Mouse (Mus musculus): ENCODE results near the gene Kmt2a. TPM values are rescaled to one million over a fixed set of nuclear protein-coding genes. Genes with fewer than 3 reads are reported as not detected.

Gene Kmt2a
- polyA plus RNA-seq, 1 experiment, result 5.6 TPM

DNA sequence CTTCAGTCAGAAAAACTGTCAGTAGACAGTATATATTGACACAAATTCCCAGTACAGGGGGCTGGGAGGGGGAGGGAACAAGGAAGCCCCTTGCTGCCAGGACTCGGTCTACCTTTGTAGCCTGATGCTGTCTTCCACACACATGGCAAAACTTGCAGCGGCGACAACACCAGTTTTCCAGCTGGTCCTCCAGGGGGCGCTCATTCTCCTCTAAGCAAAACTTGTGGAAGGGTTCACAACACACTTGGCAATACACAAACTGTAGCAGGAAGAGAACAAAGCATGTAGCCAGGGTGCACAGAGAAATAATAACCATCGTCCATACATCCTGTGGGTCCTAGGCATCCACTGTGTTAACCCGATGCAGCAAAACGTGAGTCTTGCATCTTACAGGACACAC is 44.7 kb downstream of the Kmt2a start:
- TF ChIP-seq CTCF (IDR thresholded peaks at IDR 0.05; ENCODE audit: control insufficient read depth, insufficient read depth, insufficient read length) (peak; percentile 25), MYOD1 (IDR thresholded peaks at IDR 0.05; ENCODE audit: control insufficient read depth, insufficient read length, low read depth) (no peak)
- no peaks in the 10 kb centered on the region for H3K79me2 ChIP-seq (ENCODE audit: control insufficient read depth, insufficient read depth)
- peaks cover 66% of the 10 kb centered on the region for H3K36me3 ChIP-seq (ENCODE audit: control insufficient read depth, insufficient read depth)
- H3ac ChIP-seq (ENCODE audit: control insufficient read depth, insufficient read length, low read depth), result no peak overlapping the region
- H3K79me3 ChIP-seq (ENCODE audit: low read depth), result no peaks in the 10 kb centered on the region
- no peaks in the 10 kb centered on the region for H3K27me3 ChIP-seq (ENCODE audit: control insufficient read depth, insufficient read depth, insufficient read length)
- H3K4me3 ChIP-seq (ENCODE audit: insufficient read depth, poor library complexity, severe bottlenecking), result no peak overlapping the region

DNA sequence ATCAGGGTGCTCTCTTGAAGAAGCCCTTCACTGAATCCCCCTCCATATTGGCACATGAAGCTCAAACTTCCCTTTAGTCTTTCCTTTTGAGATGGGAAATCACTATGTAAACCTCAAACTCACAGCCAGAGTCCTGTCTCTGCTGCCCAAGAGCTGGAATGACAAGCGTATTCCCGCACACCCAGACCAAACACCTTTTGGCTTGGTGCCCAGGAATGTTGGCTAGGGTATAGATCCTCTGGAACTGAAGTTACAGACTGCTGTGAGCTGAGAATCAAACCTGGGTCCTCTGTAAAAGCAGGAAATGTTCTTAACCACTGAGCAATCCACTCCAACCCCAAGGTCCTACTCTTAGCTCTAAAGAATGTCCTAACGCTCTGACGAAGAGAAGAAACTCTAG is 48.7 kb downstream of the Kmt2a start:
- Histone ChIP-seq H3K27me3 (ENCODE audit: control insufficient read depth, insufficient read depth, insufficient read length) (no peaks in the 10 kb centered on the region), H3K4me3 (ENCODE audit: insufficient read depth, poor library complexity, severe bottlenecking) (no peak overlapping the region), H3K36me3 (ENCODE audit: control insufficient read depth, insufficient read depth) (peaks cover 72% of the 10 kb centered on the region), H3ac (ENCODE audit: control insufficient read depth, insufficient read length, low read depth) (no peak overlapping the region), H3K79me2 (ENCODE audit: control insufficient read depth, insufficient read depth) (no peaks in the 10 kb centered on the region), H3K79me3 (ENCODE audit: low read depth) (no peaks in the 10 kb centered on the region)
- TF ChIP-seq CTCF (IDR thresholded peaks at IDR 0.05; ENCODE audit: control insufficient read depth, insufficient read depth, insufficient read length), result no peak
- no peak for TF ChIP-seq MAX (IDR thresholded peaks at IDR 0.05)
- TF ChIP-seq FOSL1 (IDR thresholded peaks at IDR 0.05; ENCODE audit: insufficient read depth, low read length, poor library complexity, severe bottlenecking), result no peak
- TF ChIP-seq USF1 (IDR thresholded peaks at IDR 0.05; ENCODE audit: low read depth), result no peak
- TF ChIP-seq CEBPB (IDR thresholded peaks at IDR 0.05; ENCODE audit: low read depth), result no peak
- TF ChIP-seq MYOD1 (IDR thresholded peaks at IDR 0.05; ENCODE audit: control insufficient read depth, insufficient read length, low read depth), result no peak
- TF ChIP-seq MYOG (IDR thresholded peaks at IDR 0.05; ENCODE audit: control insufficient read depth, extremely low read depth, insufficient read length), result no peak

DNA sequence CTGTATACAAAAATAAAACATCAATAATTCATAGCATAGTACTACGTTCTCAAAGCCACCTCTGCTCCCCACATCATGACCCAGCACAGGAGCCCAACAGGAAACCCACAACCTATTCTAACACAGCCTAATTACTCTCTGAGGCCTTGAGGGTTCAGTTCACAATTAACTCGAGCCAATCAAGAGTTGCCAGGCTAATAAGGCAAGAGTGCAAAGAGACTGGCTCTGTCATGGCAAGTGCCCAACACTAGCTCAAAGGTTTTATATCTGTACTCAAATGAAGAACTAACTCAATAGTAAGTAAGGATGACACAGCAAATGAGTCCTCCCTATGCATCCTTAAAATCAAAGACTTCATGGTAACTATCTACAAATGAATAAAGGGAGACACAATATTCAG is 50.6 kb downstream of the Kmt2a start:
- Histone ChIP-seq H3K79me2 (ENCODE audit: control insufficient read depth, insufficient read depth) (no peaks in the 10 kb centered on the region), H3K36me3 (ENCODE audit: control insufficient read depth, insufficient read depth) (peaks cover 78% of the 10 kb centered on the region), H3ac (ENCODE audit: control insufficient read depth, insufficient read length, low read depth) (no peak overlapping the region), H3K27me3 (ENCODE audit: control insufficient read depth, insufficient read depth, insufficient read length) (no peaks in the 10 kb centered on the region), H3K79me3 (ENCODE audit: low read depth) (no peaks in the 10 kb centered on the region), H3K4me3 (ENCODE audit: insufficient read depth, poor library complexity, severe bottlenecking) (no peak overlapping the region)
- TF ChIP-seq MAX (IDR thresholded peaks at IDR 0.05), result no peak
- TF ChIP-seq CTCF (IDR thresholded peaks at IDR 0.05; ENCODE audit: control insufficient read depth, insufficient read depth, insufficient read length), result no peak
- no peak for TF ChIP-seq MYOG (IDR thresholded peaks at IDR 0.05; ENCODE audit: control insufficient read depth, extremely low read depth, insufficient read length)
- TF ChIP-seq CEBPB (IDR thresholded peaks at IDR 0.05; ENCODE audit: low read depth), result no peak
- no peak for TF ChIP-seq USF1 (IDR thresholded peaks at IDR 0.05; ENCODE audit: low read depth)
- no peak for TF ChIP-seq MYOD1 (IDR thresholded peaks at IDR 0.05; ENCODE audit: control insufficient read depth, insufficient read length, low read depth)
- no peak for TF ChIP-seq FOSL1 (IDR thresholded peaks at IDR 0.05; ENCODE audit: insufficient read depth, low read length, poor library complexity, severe bottlenecking)

DNA sequence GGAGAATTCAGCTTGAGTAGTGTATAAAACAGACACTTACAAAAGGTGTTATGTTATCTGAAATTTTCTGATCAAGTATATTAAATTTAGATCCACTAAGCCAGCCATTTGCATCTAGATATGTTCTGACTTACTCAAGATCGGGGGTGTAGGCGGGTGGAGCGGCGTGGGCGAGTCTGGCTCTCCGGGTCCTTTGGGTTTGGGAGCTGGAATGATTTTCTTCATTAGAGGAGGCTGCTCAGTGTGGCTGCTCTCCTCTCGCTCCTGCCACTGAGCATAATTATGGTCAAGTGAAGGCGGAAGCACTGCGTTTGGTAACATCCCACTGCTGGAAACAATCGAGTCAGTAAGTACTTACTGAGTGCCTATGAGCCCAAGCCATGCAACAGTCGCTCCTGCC is 52.2 kb downstream of the Kmt2a start:
- peaks cover 80% of the 10 kb centered on the region for H3K36me3 ChIP-seq (ENCODE audit: control insufficient read depth, insufficient read depth)

DNA sequence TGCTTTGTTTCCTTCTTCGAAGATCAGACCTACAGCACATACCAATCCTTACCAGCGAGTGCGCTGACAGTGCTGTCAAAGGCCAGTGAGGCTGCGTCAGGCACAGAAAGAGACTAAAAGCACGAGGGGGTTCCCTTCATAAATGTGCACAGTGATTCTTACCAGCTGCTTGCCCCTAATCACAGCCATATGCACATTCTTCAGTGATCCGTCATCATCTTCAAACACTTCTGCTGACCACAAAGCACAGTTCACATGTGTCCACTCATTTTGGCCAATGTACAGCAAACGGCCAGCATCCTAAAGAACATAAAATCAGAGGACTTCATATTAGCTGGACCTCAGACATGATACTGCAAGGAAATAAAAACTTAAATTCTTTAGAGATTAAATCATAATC is 54.4 kb downstream of the Kmt2a start:
- H3K27me3 ChIP-seq (ENCODE audit: control insufficient read depth, insufficient read depth, insufficient read length), result no peaks in the 10 kb centered on the region
- H3K79me2 ChIP-seq (ENCODE audit: control insufficient read depth, insufficient read depth), result no peaks in the 10 kb centered on the region
- H3K4me3 ChIP-seq (ENCODE audit: insufficient read depth, poor library complexity, severe bottlenecking), result no peak overlapping the region
- peaks cover 84% of the 10 kb centered on the region for H3K36me3 ChIP-seq (ENCODE audit: control insufficient read depth, insufficient read depth)
- no peaks in the 10 kb centered on the region for H3K79me3 ChIP-seq (ENCODE audit: low read depth)
- TF ChIP-seq FOSL1 (IDR thresholded peaks at IDR 0.05; ENCODE audit: insufficient read depth, low read length, poor library complexity, severe bottlenecking) (no peak), MYOD1 (IDR thresholded peaks at IDR 0.05; ENCODE audit: control insufficient read depth, insufficient read length, low read depth) (peak; percentile 35)
- no peak overlapping the region for H3ac ChIP-seq (ENCODE audit: control insufficient read depth, insufficient read length, low read depth)

More for the DNA sequence above, 52.2 kb downstream of the Kmt2a start:
- Histone ChIP-seq H3K79me3 (ENCODE audit: low read depth) (no peaks in the 10 kb centered on the region), H3K27me3 (ENCODE audit: control insufficient read depth, insufficient read depth, insufficient read length) (no peaks in the 10 kb centered on the region), H3ac (ENCODE audit: control insufficient read depth, insufficient read length, low read depth) (no peak overlapping the region), H3K4me3 (ENCODE audit: insufficient read depth, poor library complexity, severe bottlenecking) (no peak overlapping the region), H3K79me2 (ENCODE audit: control insufficient read depth, insufficient read depth) (no peaks in the 10 kb centered on the region)
- TF ChIP-seq MYOD1 (IDR thresholded peaks at IDR 0.05; ENCODE audit: control insufficient read depth, insufficient read length, low read depth) (no peak), USF1 (IDR thresholded peaks at IDR 0.05; ENCODE audit: low read depth) (no peak), CTCF (IDR thresholded peaks at IDR 0.05; ENCODE audit: control insufficient read depth, insufficient read depth, insufficient read length) (no peak), MYOG (IDR thresholded peaks at IDR 0.05; ENCODE audit: control insufficient read depth, extremely low read depth, insufficient read length) (no peak), FOSL1 (IDR thresholded peaks at IDR 0.05; ENCODE audit: insufficient read depth, low read length, poor library complexity, severe bottlenecking) (no peak), CEBPB (IDR thresholded peaks at IDR 0.05; ENCODE audit: low read depth) (no peak), MAX (IDR thresholded peaks at IDR 0.05) (no peak)

DNA sequence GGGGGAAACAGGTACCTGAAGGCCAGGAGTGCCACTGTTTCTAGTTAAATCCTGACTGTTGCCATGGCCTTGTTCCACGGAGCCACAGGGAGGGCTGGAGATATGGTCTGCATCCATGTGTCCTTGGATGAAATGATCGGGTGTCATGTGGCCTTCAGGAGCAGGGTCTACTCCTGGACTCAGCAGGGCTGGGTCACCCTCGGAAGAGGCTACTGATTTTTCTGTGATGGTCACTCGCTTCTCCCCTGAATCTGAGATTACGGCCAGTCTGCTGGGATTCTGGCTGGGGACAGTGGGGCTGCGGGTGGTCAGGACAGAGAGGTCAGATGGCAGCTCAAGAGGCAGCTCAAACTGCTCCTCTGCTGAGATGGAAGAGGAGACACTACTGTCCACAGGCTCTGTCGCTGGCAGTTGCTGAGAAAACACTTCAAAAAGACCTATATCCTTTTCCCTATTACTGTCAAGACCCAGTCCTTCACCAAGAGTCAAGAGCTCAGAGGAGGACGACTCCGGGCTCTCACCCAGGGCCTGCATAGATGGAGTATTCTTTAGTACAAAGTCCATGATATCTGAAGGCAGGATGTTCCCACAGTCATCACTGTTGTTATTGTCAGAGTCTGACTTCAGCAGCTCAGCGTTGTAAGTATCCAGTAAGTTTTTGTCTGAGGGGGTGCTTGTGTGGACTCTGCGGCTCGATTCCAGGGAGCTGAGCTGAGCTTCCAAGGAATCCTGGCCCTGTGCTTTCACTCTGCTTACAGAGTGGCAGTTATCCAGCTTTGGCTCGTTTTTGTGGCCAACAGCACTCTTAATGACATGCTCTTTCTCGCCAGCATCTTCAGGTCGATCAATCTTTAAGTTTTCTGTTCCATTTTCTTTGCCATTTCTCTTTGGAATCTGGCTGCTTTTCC is 60.9 kb downstream of the Kmt2a start:
- H3K79me2 ChIP-seq (ENCODE audit: control insufficient read depth, insufficient read depth), result no peaks in the 10 kb centered on the region
- no peaks in the 10 kb centered on the region for H3K79me3 ChIP-seq (ENCODE audit: low read depth)
- H3K36me3 ChIP-seq (ENCODE audit: control insufficient read depth, insufficient read depth), result peaks cover 96% of the 10 kb centered on the region
- no peak overlapping the region for H3K4me3 ChIP-seq (ENCODE audit: insufficient read depth, poor library complexity, severe bottlenecking)
- TF ChIP-seq CEBPB (IDR thresholded peaks at IDR 0.05; ENCODE audit: low read depth), result no peak
- TF ChIP-seq MYOD1 (IDR thresholded peaks at IDR 0.05; ENCODE audit: control insufficient read depth, insufficient read length, low read depth), result no peak
- TF ChIP-seq CTCF (IDR thresholded peaks at IDR 0.05; ENCODE audit: control insufficient read depth, insufficient read depth, insufficient read length), result no peak
- H3ac ChIP-seq (ENCODE audit: control insufficient read depth, insufficient read length, low read depth), result no peak overlapping the region
- no peaks in the 10 kb centered on the region for H3K27me3 ChIP-seq (ENCODE audit: control insufficient read depth, insufficient read depth, insufficient read length)

Measured in C2C12 (cell line).